Mouse (Mus musculus): Measurements from ENCODE around the gene Nanos3.

Nanos3 gene

DNA sequence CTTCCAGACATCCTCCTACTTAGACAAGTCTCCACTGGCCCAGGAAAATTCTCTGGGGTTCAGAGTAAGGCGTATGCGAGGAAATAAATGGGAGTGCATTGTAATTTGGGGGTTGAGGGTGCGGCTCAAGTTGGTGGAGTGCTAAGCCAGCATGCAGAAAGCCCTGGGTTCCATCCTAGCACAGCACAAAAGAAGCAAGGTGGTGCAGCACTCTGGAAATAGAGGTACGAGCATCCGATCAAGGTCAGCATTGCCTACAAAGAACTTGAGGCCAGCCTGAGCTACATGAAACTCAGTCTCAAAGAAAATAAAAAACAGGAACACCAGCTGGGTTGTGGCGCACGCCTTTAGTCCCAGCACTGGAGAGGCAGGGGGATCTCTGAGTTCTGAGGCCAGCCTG lies at the start of gene Nanos3:
Gene Nanos3 (minus strand): TSS at position 101 of the 400 bp plus-strand sequence.
- no peak for DNase-seq (ENCODE audit: low read depth in 2 of 2, low spot score in 2 of 2)

DNA sequence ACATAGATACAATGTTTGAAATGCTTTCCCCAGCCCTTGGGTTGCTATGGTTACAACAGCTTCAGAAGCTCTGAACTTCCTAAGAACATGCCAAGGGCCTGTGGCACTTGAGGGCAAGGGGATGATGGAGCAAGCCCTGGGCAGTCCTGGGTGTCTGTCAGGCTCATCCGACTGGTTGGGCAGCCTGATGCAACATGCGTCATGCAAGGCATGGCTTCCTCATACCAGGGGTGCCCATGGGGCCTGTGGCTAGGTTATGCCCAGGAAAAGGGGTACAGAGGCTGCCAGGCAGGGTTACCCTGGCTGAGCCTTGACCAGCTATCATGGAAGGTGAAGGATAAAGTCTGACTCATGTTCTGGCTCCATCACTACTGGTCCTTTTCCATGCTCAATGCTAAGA lies 48.0 kb upstream of the Nanos3 start:
- no peak for DNase-seq (ENCODE audit: low read depth in 2 of 2, low spot score in 2 of 2)

DNA sequence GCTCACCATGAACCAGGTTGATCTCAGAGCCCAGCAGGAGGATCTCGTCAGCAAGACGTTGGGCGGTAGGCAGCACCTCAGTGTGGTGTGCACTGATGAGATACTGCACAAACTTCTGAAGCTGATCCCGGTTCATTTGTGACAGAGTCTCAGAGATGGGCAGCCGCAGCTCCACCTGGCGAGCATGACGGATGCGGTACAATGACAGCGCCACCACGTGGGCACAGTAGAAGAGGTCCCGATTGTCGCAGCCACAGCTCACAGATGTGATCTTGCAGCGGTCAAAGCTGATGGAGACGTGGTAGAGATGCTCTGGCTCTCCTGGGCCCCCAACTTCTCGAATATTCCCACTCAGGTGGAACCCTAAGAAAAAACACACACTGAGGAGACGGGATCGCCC lies 45.7 kb upstream of the Nanos3 start:
- no peak for DNase-seq (ENCODE audit: low read depth in 2 of 2, low spot score in 2 of 2)

DNA sequence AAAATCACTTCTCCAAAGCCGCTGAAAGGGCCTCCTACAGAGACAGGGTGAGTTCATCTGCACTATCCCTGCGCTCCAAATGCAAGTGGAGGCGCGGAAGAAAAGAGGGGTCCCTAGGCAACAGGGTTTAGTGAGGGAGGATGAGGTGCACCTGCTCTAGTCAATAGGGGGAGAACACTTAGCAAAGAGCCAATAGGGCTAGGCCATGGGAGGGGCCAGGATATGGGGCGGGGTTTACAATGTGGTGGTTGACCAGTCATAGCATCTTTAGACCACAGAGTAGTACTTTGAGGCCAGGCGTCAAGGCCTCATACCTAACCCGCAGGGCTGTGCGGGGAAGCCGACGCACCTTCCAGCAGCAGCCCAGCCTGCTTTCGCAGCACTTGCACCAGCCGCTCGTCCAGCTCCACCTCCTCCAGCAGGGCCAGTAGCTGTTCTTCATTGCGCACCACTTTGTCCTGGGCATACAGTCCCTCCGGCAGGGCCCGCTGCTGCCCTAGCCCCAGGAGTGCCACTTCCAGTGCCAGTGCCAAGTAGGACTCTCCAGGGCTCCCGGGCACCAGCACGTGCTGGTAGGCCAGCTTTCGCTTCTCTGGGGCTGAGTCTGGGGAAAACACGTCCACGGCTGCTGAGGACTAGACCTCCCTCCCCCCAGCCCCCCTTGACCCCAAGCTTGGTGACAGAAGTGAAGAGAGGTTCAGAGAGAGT lies 38.5 kb upstream of the Nanos3 start:
- DNase-seq (ENCODE audit: low read depth in 2 of 2, low spot score in 2 of 2), result no peak

DNA sequence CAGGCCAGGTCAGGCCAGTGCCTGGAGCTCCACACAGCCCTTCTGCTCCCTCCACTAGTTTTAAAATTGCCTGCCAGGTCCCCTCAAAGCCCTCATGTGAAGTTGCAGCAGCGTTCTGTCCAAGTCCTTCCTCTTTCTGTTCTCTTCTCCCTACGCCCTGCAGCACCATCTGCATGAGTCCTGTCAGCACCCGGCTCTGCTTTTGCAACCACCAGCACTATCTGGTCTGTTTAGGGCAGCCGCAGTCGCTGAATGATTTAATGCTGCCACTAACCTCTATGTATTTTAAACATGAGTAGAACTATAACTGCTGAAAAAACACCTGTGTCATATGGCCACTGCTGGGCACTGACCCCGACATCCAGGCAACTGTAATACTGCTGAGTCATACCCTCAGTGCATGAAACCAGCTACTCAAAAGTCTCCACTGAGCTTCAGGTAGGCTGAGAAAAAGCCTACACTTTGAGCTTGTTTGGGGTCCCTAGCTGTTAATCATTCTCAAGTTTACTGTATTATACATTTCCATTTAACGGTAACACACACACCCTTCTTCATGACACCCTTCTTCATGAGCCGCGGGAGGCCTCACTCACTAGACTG lies 37.6 kb upstream of the Nanos3 start:
- DNase-seq (ENCODE audit: low read depth in 2 of 2, low spot score in 2 of 2), result no peak

DNA sequence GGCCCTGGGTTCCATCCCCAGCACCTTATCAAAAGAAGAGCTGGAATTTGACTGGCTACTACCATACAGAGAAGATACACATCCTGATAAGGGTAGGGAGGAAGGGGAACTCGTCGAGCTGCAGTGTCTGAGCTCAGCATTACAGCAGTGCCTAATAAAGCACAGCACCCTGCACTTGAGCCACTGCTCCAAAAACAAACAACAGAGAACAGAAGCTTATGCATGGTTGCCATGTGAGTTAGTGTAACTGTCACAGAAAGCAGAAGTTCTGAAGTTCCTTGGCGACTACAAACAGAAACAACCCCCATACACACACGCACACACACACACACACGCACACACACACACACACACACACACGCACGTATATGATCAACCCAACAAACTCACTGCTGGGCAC lies 35.1 kb upstream of the Nanos3 start:
- DNase-seq (ENCODE audit: low read depth in 2 of 2, low spot score in 2 of 2), result no peak

DNA sequence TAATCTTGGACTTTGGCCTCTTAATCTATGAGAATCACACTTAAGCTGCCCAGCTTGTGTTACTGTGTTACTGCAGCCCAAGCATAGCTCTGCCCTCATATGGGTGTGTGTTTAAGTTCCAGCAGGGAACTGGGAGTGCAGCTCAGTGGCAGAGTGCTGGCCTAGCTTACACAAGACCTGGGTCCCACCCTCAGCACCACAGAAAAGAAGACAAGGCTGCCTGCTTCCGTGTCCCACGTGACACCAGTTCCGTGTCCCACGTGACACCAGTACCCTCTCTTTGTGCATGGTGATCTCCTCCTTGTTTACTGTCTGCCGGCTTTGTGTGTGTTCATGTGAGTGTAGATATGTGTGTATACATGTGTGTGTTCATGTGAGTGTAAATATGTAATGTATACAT lies 33.1 kb upstream of the Nanos3 start:
- DNase-seq (ENCODE audit: low read depth in 2 of 2, low spot score in 2 of 2), result no peak

DNA sequence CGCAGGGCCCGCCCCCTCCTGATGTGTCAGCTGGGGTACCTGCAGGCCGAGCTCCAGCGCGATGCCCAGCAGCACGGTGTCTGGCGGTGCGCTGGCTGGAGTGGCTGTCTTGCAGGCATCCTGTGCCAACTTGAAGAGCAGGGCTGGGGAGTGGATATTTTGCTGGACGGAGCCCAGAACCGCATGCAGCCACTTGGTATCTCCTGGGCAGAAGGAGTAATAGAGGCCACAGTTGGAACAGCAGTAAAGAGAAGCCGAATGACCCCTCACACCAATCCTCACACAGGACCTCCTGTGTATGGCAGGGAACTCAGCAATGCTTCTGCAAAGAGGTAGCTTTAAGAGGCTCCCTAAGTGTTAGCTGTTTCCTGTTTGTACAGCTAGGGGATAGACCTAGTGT lies 32.2 kb upstream of the Nanos3 start:
- DNase-seq (ENCODE audit: low read depth in 2 of 2, low spot score in 2 of 2), result no peak

DNA sequence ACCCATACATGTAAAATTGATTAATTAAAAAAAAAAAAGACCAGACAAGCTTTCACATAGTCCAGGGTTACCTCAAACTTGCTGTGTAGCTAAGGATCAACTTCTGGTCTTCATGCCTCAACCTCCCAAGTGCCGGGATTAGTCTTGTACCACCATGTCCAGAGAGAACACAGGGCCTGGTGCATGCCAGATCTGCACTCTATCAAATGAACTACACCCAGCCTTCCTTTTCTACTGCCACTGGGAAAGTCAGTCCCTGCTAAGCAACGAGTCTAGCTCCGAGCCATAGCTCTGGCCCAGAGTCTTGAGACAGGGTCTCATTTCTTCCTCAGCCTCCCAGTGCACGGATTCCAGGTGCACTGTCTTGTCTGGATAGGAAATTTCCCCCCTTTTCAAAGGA lies 28.3 kb upstream of the Nanos3 start:
- no peak for DNase-seq (ENCODE audit: low read depth in 2 of 2, low spot score in 2 of 2)

DNA sequence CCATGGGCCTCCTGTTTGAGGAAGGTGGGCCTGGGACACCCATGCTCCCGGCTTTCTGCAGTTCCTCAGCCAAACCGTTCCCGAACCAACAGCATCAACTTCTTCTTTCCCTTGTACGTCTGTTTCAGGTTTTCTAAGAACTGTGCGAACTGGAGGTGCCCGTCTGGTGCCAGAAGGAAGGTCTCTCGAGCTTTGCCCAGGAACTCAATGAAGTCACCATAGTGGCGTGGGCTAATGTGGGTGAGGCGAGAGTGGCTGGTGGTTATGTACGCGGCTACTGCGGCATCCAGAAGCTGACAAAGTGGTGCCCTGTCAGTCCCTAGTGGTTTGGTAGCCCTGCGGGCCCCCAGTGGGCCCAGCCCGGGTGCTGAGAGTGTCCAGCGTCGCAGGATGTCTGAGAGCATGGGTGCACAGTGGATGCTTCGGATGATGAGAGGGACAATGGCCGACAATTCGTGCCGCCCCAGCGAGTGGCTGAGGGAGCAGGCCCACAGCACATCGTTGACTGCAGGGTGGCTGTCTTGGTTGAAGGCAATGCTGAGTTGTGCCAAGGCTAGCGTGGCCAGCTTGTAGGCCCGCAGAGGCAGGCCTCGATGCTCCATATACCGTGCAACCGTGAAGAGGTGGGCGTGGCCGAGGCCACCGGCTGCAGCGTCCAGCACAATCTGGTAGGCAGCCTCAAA lies 27.0 kb upstream of the Nanos3 start:
- DNase-seq (ENCODE audit: low read depth in 2 of 2, low spot score in 2 of 2), result no peak

DNA sequence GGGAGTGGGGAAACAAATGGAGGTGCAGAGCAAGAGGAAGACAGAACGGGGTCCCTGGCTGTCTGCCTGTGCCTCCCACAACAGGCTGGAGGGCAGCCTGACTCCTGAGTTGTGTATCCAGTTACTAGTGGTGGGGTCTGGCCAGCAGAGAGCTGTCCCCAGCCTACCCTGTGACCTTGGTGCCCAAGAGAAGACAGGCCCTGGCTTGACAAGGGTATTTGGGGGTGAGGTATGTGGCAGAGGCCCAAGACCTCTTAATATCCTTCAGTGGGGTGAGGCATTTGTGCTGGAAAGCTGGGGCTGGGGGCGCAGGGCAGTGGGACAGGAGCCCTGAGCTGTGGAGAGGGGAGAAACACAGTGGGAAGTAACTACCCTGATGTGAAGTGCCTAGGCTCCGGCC lies 26.2 kb upstream of the Nanos3 start:
- no peak for DNase-seq (ENCODE audit: low read depth in 2 of 2, low spot score in 2 of 2)

DNA sequence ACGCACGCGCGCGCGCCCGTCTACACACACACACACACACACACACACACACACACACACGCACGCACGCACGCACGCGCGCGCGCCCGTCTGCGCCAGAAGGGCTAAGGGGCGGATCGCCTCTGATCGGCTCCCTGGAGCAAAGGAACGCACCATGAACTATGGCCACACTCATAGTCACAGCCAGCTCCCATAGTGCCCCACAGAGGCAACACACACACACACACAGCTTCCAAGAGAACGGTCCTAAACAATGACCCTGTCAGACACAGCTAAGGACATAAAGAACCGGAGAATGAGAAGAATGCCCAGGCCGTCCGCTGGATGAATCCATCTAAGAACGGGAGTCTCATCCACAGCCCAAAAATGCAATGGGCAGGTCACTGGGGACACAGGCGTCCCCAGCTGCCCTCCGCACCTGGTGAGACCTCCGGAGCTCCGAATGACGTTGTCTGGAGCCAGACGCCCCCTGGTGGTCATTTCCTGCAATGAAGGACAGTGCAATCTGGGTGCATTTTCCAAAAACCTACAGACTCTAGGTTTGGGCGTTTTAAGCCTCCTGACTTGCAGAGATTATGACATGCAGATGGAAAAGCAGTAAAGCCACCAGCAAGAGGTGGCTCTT lies 25.3 kb upstream of the Nanos3 start:
- DNase-seq (ENCODE audit: low read depth in 2 of 2, low spot score in 2 of 2), result peak; percentile 86 to 87

DNA sequence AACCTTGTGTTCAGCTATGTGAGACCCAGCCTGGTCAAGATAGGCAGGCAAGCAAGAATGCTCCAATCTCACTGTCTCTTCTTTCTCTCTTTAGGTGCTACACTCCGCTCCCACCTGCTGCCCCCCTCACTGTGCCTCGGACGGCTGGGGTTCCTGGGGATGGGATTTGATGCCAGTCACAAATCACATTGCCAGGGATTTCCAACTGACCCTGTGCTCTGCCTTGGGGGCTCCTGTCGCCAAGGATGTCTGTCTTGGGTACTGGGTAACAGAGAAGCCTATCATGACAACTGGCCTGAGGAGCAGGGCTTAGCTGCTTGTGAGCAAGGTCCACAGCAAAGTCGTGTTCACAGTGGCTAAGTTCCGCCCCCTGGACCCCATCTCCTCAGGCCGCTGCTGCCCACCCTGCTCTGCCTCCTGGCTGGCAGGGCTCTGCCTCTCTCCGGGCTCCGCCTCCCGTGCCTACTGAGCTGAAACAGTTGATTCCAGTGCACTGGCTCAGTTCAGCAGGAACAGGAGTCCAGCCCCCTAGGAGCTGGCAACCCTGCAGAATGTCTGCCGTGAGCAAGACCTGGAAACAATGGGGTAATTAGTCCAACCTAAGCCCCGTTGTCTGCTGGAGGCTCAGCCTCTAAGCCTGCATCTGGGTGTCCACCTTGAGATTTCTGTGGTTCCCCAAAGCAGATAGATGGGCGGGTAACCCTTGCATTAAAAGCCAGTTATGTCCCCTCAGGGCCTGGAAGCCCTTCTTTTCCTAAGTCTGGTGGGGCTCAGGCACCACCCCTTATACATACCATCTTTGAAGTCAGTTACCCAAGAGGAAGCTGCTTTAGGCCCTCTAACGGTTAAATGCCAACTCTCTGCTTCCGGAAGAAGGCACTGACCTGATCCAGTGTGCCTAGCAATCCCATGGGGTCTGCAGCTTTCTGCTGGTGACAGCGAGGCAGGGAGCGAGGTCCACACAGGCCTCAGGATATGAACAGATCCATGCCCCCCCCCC lies 23.7 kb upstream of the Nanos3 start:
- DNase-seq (ENCODE audit: low read depth in 2 of 2, low spot score in 2 of 2), result no peak

DNA sequence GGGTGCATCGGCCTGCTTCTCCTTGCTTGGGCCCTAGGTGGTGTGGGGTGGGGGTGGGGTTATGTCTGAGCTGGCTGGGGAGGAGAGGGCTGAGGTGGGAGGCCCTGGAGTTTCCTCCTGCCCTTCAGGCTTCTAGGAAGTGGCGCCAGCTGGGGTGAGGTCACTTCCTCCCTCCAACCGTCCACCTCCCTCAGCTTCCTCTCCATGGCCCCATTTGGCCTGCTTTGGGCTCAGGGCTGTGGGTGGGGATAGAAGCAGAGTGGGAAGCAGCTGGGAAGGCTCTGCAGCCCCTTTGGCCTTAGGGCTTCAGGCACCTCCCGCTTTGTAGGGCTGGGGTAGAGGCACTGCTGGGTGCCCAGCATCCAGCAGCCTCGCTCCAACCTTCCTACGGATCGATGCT lies 22.8 kb upstream of the Nanos3 start:
- no peak for DNase-seq (ENCODE audit: low read depth in 2 of 2, low spot score in 2 of 2)

DNA sequence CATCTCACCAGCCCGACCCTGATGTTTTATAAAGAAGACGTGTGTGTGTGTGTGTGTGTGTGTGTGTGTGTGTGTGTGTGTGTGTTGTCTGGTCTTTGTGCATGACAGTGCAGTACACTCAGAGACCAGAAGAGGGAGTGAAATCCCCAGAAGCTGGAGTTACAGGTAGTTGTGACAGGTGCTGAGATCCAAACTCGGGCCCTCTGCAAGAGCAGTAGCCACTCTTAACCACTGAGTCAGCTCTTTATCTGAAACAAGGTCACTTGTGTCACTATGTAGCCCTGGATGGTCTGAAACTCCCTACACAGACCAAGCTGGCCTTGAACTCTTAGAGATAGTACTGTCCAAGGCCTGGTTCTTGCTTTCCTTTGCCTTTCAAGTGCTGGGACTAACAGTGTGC lies 21.6 kb upstream of the Nanos3 start:
- DNase-seq (ENCODE audit: low read depth in 2 of 2, low spot score in 2 of 2), result no peak

DNA sequence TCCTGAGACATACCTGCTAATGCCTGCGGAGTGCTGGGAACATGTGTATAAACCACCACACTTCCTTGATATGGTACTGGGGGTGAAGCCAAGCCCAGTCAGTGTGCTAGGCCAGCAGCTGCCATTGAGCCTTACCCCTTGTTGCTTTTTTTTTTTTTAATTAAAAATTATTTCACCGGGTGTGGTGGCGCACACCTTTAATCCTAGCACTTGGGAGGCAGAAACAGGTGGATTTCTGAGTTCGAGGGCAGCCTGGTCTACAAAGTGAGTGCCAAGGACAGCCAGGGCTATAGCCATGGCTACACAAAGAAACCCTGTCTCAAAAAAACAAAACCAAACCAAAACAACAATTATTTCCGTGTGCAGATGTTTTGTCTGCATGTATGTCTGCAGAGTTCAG lies 20.1 kb upstream of the Nanos3 start:
- DNase-seq (ENCODE audit: low read depth in 2 of 2, low spot score in 2 of 2), result no peak

DNA sequence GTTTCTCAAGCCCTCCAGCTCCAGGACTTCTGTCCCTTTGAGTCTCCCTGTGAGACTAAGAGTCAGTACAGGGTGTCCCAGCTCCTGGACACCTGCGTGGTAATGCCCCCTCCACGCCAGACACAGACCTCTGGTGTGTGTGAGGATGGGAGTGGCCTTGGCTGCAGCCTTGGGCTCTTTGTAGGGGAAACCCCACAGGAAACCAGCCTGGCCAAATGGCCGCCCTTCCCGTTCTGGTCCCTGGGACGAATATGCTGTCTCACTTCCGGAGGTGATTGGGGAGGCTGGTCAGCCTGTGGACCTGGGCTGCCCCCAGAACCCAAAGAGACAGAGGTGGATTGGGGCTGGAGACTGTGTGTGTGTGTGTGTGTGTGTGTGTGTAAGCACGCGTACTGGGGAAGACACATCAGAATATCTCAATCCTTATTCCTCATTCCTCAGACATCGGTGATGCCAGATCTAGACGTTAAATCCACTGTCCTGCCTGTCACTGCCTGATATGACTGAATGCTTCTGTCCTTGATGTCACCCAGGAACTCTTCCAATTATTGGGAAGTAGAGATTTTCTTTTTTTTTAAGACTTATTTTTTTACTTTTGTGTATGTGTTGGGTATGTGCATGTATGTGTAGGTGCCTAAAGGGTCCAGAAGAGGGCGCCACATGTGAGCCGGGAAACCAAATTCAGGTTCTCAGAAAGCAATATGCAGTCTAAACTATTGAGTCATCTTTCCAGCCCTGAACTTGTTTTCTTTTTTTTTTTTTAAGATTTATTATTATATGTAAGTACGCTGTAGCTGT lies 19.2 kb upstream of the Nanos3 start:
- DNase-seq (ENCODE audit: low read depth in 2 of 2, low spot score in 2 of 2), result peak in 1 of 2 experiments; percentile 48

DNA sequence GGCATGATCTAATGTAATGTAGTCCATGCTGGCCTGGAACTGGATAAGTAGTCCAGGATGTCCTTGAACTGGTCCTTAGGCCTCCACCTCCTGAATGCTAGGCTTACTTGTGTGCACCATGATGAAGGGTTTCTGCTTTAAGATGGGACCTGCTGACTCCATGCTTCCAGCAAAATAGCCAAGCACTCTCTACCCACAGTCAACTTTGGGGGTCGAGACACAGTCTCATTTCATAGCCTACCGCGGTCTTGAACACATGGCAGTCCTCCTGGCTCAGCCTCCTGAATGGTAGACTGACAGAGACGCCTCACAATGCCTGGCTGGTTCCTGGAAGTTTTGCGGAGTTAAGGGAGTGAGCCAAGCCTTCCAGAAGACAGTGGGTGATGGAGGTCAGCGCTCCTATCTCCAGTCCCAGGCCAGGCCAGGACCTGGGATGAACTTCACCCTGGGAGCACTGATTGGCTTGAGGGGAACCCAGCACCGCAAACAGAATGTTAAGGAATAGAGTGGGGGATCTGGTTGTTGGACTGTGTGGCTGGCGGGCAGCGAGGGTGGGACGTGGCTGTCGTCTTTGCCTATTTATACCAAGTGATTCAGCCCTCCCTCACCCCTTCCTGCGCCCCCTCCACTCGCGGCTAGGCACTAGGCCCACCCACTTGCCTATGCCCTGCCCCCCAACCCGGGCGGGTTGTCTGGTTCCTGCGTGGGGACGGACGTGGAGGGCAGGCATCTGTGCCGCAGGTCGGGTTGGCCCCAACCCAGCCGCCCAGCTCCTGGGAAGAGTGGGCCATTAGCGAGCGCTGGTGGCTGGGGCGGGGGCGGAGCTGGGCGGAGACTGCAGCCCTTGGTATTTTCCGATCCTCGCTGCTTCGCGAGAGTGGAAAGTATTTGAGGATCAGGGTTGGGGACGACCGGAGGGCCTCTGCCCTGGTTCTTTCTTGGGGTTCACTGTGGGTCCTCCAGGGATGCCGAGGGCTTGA lies 18.2 kb upstream of the Nanos3 start:
- DNase-seq (ENCODE audit: low read depth in 2 of 2, low spot score in 2 of 2), result peak; percentile 75 to 76

DNA sequence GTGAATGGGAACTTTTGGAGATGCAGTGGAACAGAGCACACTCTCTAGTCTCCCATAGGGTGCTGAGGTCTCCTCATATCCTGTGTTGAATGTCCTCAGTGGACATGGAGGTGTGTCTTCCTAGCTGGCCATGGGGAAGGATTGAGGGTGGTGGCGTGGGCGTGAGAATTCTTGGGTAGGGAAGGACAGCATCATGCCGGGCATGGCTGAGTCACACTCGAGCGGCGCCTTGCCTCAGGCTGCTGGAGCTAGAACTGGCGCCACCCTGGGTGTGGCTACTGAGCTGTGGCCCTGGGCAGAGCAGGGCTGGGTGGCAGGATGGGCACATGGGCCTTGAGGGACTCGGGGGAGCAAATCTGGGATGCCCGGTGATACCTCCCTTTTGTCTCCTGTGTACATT lies 17.4 kb upstream of the Nanos3 start:
- DNase-seq (ENCODE audit: low read depth in 2 of 2, low spot score in 2 of 2), result no peak

Data from CD8-positive naive resting alpha-beta T cell, adult 2 months (primary cell).